Mouse (Mus musculus): ENCODE data around the gene C130026I21Rik.
"Not testable (repeated sequence)": the region's sequence is repeated elsewhere in the genome, so short reads cannot be mapped to it uniquely, and the experiment has no call there.

DNA sequence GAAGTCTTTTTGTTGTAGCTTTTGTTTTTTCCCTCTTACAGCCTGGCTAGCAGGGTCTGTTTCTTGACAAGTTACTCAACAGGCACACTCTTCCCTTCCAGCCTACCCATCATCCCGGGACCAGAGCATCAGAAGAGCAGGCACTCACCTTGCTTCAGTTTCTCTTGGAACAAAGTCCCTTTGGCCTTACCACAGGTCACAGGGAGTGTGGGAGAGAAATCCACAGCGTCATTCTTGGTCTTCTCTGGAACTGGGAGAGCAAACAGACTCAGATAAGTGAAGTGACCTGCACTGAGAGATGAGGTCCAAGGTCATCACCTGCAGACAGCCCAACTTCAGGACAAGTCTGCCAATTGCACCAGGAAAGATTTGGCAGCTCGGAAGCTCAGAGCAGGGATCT lies 277.5 kb downstream of the C130026I21Rik start:
- not testable (repeated sequence) for TF ChIP-seq FLI1 (IDR thresholded peaks at IDR 0.05; ENCODE audit: low read length); GATA1 (IDR thresholded peaks at IDR 0.05; ENCODE audit: borderline replicate concordance, low read length)
